8 mouse cellular contexts compared by ENCODE assay signal in genomic region chr5:148615706-148616366, GRCm38 (mm10).
DNase-seq lines count a peak whose midpoint lies in the region; ATAC-seq and TF ChIP-seq lines count a peak whose summit lies in the region.

No protein-coding gene starts in this region.

- H3K27me3 ChIP-seq in kidney, postnatal 0 days (ENCODE audit: insufficient read depth, low read length), result no peaks in the 10 kb centered on the region
- no peaks in the 10 kb centered on the region for H3K27me3 ChIP-seq in heart, embryonic 16.5 days (ENCODE audit: control insufficient read depth, insufficient read depth, low read length)
- H3K27me3 ChIP-seq in limb, embryonic 15.5 days, result no peaks in the 10 kb centered on the region

- H3K27ac ChIP-seq in kidney, postnatal 0 days, result no peak overlapping the region
- H3K27ac ChIP-seq in heart, embryonic 16.5 days (ENCODE audit: low read length), result no peak overlapping the region
- H3K27ac ChIP-seq in limb, embryonic 15.5 days, result 0 out of 2 replicates have a peak overlapping the region, but pooled peaks have one; percentile 38

- no peak overlapping the region for H3K4me2 ChIP-seq in kidney, postnatal 0 days (ENCODE audit: low read length)
- no peak overlapping the region for H3K4me2 ChIP-seq in heart, embryonic 16.5 days (ENCODE audit: low read depth, low read length)
- 0 out of 2 replicates have a peak overlapping the region, but pooled peaks have one; percentile 14 for H3K4me2 ChIP-seq in limb, embryonic 15.5 days

- no peak overlapping the region for H3K9ac ChIP-seq in kidney, postnatal 0 days (ENCODE audit: low read depth, low read length)
- H3K9ac ChIP-seq in heart, embryonic 16.5 days (ENCODE audit: low read length), result no peak overlapping the region
- H3K9ac ChIP-seq in limb, embryonic 15.5 days, result no peak overlapping the region

- 29% methylated on average over 10 of the region's 10 CpGs for WGBS in kidney, postnatal 0 days
- WGBS in heart, embryonic 16.5 days, result 57% methylated on average over 10 of the region's 10 CpGs
- 36% methylated on average over 10 of the region's 10 CpGs for WGBS in limb, embryonic 15.5 days

- no peaks in the 10 kb centered on the region for H3K36me3 ChIP-seq in kidney, postnatal 0 days (ENCODE audit: insufficient read depth, low read length)
- no peaks in the 10 kb centered on the region for H3K36me3 ChIP-seq in heart, embryonic 16.5 days (ENCODE audit: control insufficient read depth, insufficient read depth)
- no peaks in the 10 kb centered on the region for H3K36me3 ChIP-seq in limb, embryonic 15.5 days

- TF ChIP-seq CTCF in kidney, postnatal 0 days (IDR thresholded peaks at IDR 0.05; ENCODE audit: low read depth), result no peak

- DNase-seq in kidney, postnatal 0 days (ENCODE audit: low spot score), result peak; percentile 44
- DNase-seq in kidney, adult 11 months, result no peak
- DNase-seq in cerebellum, postnatal 36 days, result peak; percentile 8 to 19
- DNase-seq in spleen, postnatal 14 days (ENCODE audit: low spot score in 2 of 2), result no peak
- DNase-seq in lung, postnatal 14 days, result no peak
- DNase-seq in thymus, postnatal 25 days, result no peak

- no peak overlapping the region for H3K4me3 ChIP-seq in kidney, postnatal 0 days (replicated peaks; ENCODE audit: low read depth, low read length)
- H3K4me3 ChIP-seq in heart, embryonic 16.5 days (ENCODE audit: low read length), result no peak overlapping the region
- no peak overlapping the region for H3K4me3 ChIP-seq in limb, embryonic 15.5 days

- no peaks in the 10 kb centered on the region for H3K9me3 ChIP-seq in kidney, postnatal 0 days (replicated peaks; ENCODE audit: low read length)
- peaks cover 7% of the 10 kb centered on the region; the same call in 1 of the 2 replicates for H3K9me3 ChIP-seq in heart, embryonic 16.5 days (replicated peaks; ENCODE audit: control insufficient read depth, low read length)
- H3K9me3 ChIP-seq in limb, embryonic 15.5 days, result no peaks in the 10 kb centered on the region

- H3K4me1 ChIP-seq in kidney, postnatal 0 days (replicated peaks; ENCODE audit: insufficient read depth, low read length), result no peaks in the 10 kb centered on the region
- H3K4me1 ChIP-seq in heart, embryonic 16.5 days (ENCODE audit: control insufficient read depth, insufficient read depth, low read length), result no peaks in the 10 kb centered on the region
- H3K4me1 ChIP-seq in limb, embryonic 15.5 days, result peaks cover 9% of the 10 kb centered on the region

- ATAC-seq in kidney, postnatal 0 days (replicated peaks; ENCODE audit: low FRiP score, low read depth), result no peak
- peak; percentile 28; the same call in 1 of the 2 replicates for ATAC-seq in heart, embryonic 16.5 days (replicated peaks; ENCODE audit: extremely low read depth, insufficient read depth, low FRiP score)
- 0 out of 2 replicates have a peak, but pooled peaks have one; percentile 30 for ATAC-seq in limb, embryonic 15.5 days (ENCODE audit: insufficient number of reproducible peaks, low FRiP score, low TSS enrichment, low read depth)

Comparison
In these comparisons a context has a peak if more than half of its experiments do, and no peak if none do; other contexts are left out.
1. DNase-seq: peak in kidney, postnatal 0 days (single experiment) and cerebellum, postnatal 36 days (2 of 2); none in kidney, adult 11 months (single experiment), spleen, postnatal 14 days (0 of 2), lung, postnatal 14 days (single experiment) and thymus, postnatal 25 days (single experiment).